Mouse (Mus musculus) cerebellum, adult 2 months (tissue): ENCODE measurements at regions not wholly inside any gene's neighbourhood (a gene's known extent, or its start where the extent isn't known, plus 50 kb on each side); places are given as distances from the start of the nearest gene placed in this dataset.

Experiments
- DNase-seq, 2 experiments: peaks; one replicate each; pipeline ENCODE4 v3.0.0; 2021
- H3K27ac ChIP-seq: fragments of 200-500 bp; 2 replicates; pipeline ENCODE4 v1.5.1; 2012; ENCODE audit warnings: low read length, control low read depth, inconsistent platforms; ENCODE audit not compliant: insufficient read depth
- H3K27me3 ChIP-seq: fragments of 200-500 bp; 2 replicates; pipeline ENCODE4 v1.6.1; 2012; ENCODE audit warnings: inconsistent platforms, mild to moderate bottlenecking, low read length, moderate library complexity; ENCODE audit not compliant: control insufficient read depth, insufficient read depth
- H3K4me1 ChIP-seq: fragments of 200-500 bp; 2 replicates; pipeline ENCODE4 v1.6.1; 2011; ENCODE audit warnings: low read length; ENCODE audit not compliant: control insufficient read depth, insufficient read depth
- H3K4me3 ChIP-seq: fragments of 200-500 bp; replicated peaks from 2 replicates; pipeline ENCODE3; 2011; ENCODE audit warnings: mild to moderate bottlenecking, low read depth, low read length, control low read depth; ENCODE audit not compliant: insufficient read depth
- CTCF ChIP-seq: fragments of 200-500 bp; IDR thresholded peaks from 2 replicates; pipeline ENCODE4 v1.5.1; 2011; ENCODE audit warnings: low read depth, mild to moderate bottlenecking, control low read depth, low read length, moderate library complexity, borderline replicate concordance; ENCODE audit not compliant: insufficient read depth
- POLR2A ChIP-seq: fragments of 200-500 bp; IDR thresholded peaks from 2 replicates; pipeline ENCODE4 v1.6.1; 2011; ENCODE audit warnings: low read length, control low read depth, borderline replicate concordance; ENCODE audit not compliant: insufficient read depth
- WGBS: fragments of 180-500 bp; shearing (Covaris S2); methylation state at CpG from one replicate; pipeline ENCODE4 v1.1.7; 2018; 5-methylcytosine and 5-hydroxymethylcytosine counted together

GRCm38 (mm10) chr2:172800801-172801200, 139.3 kb downstream of the Bmp7 start:
- WGBS: 64% methylated on average over 9 of the region's 9 CpGs

GRCm38 (mm10) chr2:172801804-172802203, 138.3 kb downstream of the Bmp7 start:
- no peak for TF ChIP-seq CTCF
- TF ChIP-seq POLR2A: no peak
- Histone ChIP-seq H3K4me3 (no peak overlapping the region), H3K27me3 (no peaks in the 10 kb centered on the region), H3K27ac (no peak overlapping the region), H3K4me1 (no peaks in the 10 kb centered on the region)
- 58% methylated on average over 4 of the region's 4 CpGs for WGBS
- no peak for DNase-seq

More at GRCm38 (mm10) chr2:172800801-172801200, 139.3 kb downstream of the Bmp7 start:
- Histone ChIP-seq H3K4me3 (no peak overlapping the region), H3K4me1 (no peaks in the 10 kb centered on the region), H3K27me3 (no peaks in the 10 kb centered on the region), H3K27ac (no peak overlapping the region)
- TF ChIP-seq CTCF: no peak
- no peak for TF ChIP-seq POLR2A
- no peak for DNase-seq

GRCm38 (mm10) chr2:172807446-172807845, 132.7 kb downstream of the Bmp7 start:
- H3K27me3 ChIP-seq: no peaks in the 10 kb centered on the region; the same call in 1 of the 2 replicates
- TF ChIP-seq CTCF (no peak), POLR2A (no peak)
- DNase-seq: no peak
- no peak overlapping the region for H3K4me3 ChIP-seq
- H3K27ac ChIP-seq: no peak overlapping the region
- WGBS: 40% methylated on average over 4 of the region's 4 CpGs
- no peaks in the 10 kb centered on the region for H3K4me1 ChIP-seq

- DNase-seq: no peak
- Histone ChIP-seq H3K27me3 (no peaks in the 10 kb centered on the region; the same call in 1 of the 2 replicates), H3K4me3 (no peak overlapping the region), H3K4me1 (no peaks in the 10 kb centered on the region; the same call in 1 of the 2 replicates), H3K27ac (no peak overlapping the region)
- TF ChIP-seq CTCF (no peak), POLR2A (no peak)
- 91% methylated on average over 2 of the region's 2 CpGs for whole genome bisulfite sequencing
Measured at GRCm38 (mm10) chr2:172809306-172809705, 130.8 kb downstream of the Bmp7 start.

GRCm38 (mm10) chr2:172813319-172813718, 126.8 kb downstream of the Bmp7 start:
- no peaks in the 10 kb centered on the region; the same call in 1 of the 2 replicates for H3K4me1 ChIP-seq
- H3K27me3 ChIP-seq: no peaks in the 10 kb centered on the region; the same call in 1 of the 2 replicates
- WGBS: 58% methylated on average over 11 of the region's 11 CpGs
- no peak overlapping the region for H3K27ac ChIP-seq
- DNase-seq: no peak
- TF ChIP-seq POLR2A: no peak
- TF ChIP-seq CTCF: no peak
- no peak overlapping the region for H3K4me3 ChIP-seq

- TF ChIP-seq POLR2A (no peak), CTCF (no peak)
- Histone ChIP-seq H3K4me3 (no peak overlapping the region), H3K27ac (no peak overlapping the region), H3K4me1 (no peaks in the 10 kb centered on the region; the same call in 1 of the 2 replicates), H3K27me3 (no peaks in the 10 kb centered on the region; the same call in 1 of the 2 replicates)
- WGBS: 52% methylated on average over 4 of the region's 4 CpGs
- no peak for DNase-seq
Measured at GRCm38 (mm10) chr2:172813906-172814305, 126.2 kb downstream of the Bmp7 start.

GRCm38 (mm10) chr2:172815146-172815545, 125.0 kb downstream of the Bmp7 start:
- H3K27ac ChIP-seq: no peak overlapping the region
- no peak for TF ChIP-seq CTCF
- TF ChIP-seq POLR2A: no peak
- DNase-seq: no peak
- WGBS: 96% methylated on average over 7 of the region's 7 CpGs
- no peaks in the 10 kb centered on the region for H3K27me3 ChIP-seq
- H3K4me3 ChIP-seq: no peak overlapping the region
- no peaks in the 10 kb centered on the region; the same call in 1 of the 2 replicates for H3K4me1 ChIP-seq

- no peaks in the 10 kb centered on the region for H3K27me3 ChIP-seq
- H3K4me1 ChIP-seq: no peaks in the 10 kb centered on the region; the same call in 1 of the 2 replicates
- no peak for DNase-seq
- no peak overlapping the region for H3K4me3 ChIP-seq
- WGBS: 46% methylated on average over 8 of the region's 8 CpGs
- no peak for TF ChIP-seq POLR2A
- no peak for TF ChIP-seq CTCF
- no peak overlapping the region for H3K27ac ChIP-seq
Measured at GRCm38 (mm10) chr2:172817058-172817745, 122.9 kb downstream of the Bmp7 start.
